Mouse (Mus musculus) midbrain, embryonic 11.5 days (tissue): ENCODE measurements around the gene Jarid2. TPM values are rescaled to one million over a fixed set of nuclear protein-coding genes. Genes with fewer than 3 reads are reported as not detected.

ENCODE experiments used
- ATAC-seq: fragments of 200-750 bp; cut with Nextera tagmentation; 2 replicates; pipeline ENCODE4 v1.8.0; 2017; ENCODE audit warnings: moderate TSS enrichment, moderate library complexity; ENCODE audit not compliant: low FRiP score
- DNase-seq: peaks from one replicate; pipeline ENCODE4 v3.0.0; 2015; ENCODE audit warnings: low spot score; ENCODE audit errors: missing footprints
- H3K27ac ChIP-seq: fragments of 300-500 bp; sonication (generic); 2 replicates; pipeline ENCODE4 v1.5.1; 2014; ENCODE audit warnings: low read depth, low read length
- H3K27me3 ChIP-seq: fragments of 300-500 bp; sonication (generic); 2 replicates; pipeline ENCODE4 v1.6.1; 2014; ENCODE audit warnings: mild to moderate bottlenecking, low read length, moderate library complexity, mixed read lengths; ENCODE audit not compliant: control insufficient read depth, insufficient read depth
- H3K36me3 ChIP-seq: fragments of 300-500 bp; sonication (generic); 2 replicates; pipeline ENCODE4 v1.6.1; 2014; ENCODE audit warnings: mild to moderate bottlenecking, low read length, moderate library complexity, mixed read lengths; ENCODE audit not compliant: control insufficient read depth, insufficient read depth
- H3K4me1 ChIP-seq: fragments of 300-500 bp; sonication (generic); 2 replicates; pipeline ENCODE4 v1.6.1; 2014; ENCODE audit warnings: low read length; ENCODE audit not compliant: control insufficient read depth, insufficient read depth
- H3K4me2 ChIP-seq: fragments of 300-500 bp; sonication (generic); 2 replicates; pipeline ENCODE4 v1.6.1; 2014; ENCODE audit warnings: mild to moderate bottlenecking, moderate library complexity
- H3K4me3 ChIP-seq: fragments of 300-500 bp; sonication (generic); 2 replicates; pipeline ENCODE4 v1.5.1; 2014; ENCODE audit warnings: low read depth, low read length
- H3K9ac ChIP-seq: fragments of 300-500 bp; sonication (generic); 2 replicates; pipeline ENCODE4 v1.6.1; 2014; ENCODE audit warnings: low read length
- H3K9me3 ChIP-seq: fragments of 300-500 bp; sonication (generic); 2 replicates; pipeline ENCODE4 v1.6.1; 2016; ENCODE audit warnings: low read length; ENCODE audit not compliant: control insufficient read depth
- WGBS: fragments of 180-500 bp; shearing (Covaris S2); extraction: QIAGEN DNeasy Blood & Tissue Kit; methylation state at CpG from one replicate; pipeline ENCODE4 v1.1.7; 2014; 5-methylcytosine and 5-hydroxymethylcytosine counted together
- polyA plus RNA-seq: library from polyadenylated mRNA; unstranded; fragments of >200 nt; fragmentation: Nextera tagmentation; extraction: Ambion mirVana; gene quantifications from 2 replicates; pipeline ENCODE4 v1.2.1, GENCODE M21; 2014

Gene Jarid2
- polyA plus RNA-seq, 1 experiment from 2014 or later = 37.4 TPM

DNA sequence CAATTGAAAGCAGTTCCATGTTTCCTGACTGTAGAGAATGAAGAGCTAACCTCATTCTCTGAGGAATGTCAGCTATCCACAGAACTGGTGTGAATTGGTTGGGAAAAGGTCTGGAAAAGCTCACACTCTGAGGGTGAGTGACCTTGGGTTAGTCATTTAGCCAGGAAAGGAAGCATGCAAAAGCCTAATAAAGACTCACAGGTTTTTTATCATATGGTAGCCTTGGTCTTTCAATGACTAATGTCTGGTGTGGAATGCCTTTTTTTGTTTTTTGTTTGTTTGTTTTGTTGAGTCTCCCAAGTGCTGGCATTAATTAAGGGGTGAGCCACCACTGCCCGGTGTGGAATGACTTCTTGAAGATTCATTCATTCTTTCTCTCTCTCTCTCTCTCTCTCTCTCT is 55.3 kb downstream of the Jarid2 start:
- Histone ChIP-seq H3K36me3 (no peaks in the 10 kb centered on the region), H3K27me3 (no peaks in the 10 kb centered on the region), H3K4me2 (no peak overlapping the region), H3K4me1 (peaks cover 6% of the 10 kb centered on the region; the same call in 1 of the 2 replicates), H3K27ac (no peak overlapping the region), H3K9me3 (no peaks in the 10 kb centered on the region), H3K4me3 (no peak overlapping the region), H3K9ac (no peak overlapping the region)
- DNase-seq (no peak), ATAC-seq (no peak)
- WGBS = 67% methylated on average over 1 of the region's 1 CpGs

DNA sequence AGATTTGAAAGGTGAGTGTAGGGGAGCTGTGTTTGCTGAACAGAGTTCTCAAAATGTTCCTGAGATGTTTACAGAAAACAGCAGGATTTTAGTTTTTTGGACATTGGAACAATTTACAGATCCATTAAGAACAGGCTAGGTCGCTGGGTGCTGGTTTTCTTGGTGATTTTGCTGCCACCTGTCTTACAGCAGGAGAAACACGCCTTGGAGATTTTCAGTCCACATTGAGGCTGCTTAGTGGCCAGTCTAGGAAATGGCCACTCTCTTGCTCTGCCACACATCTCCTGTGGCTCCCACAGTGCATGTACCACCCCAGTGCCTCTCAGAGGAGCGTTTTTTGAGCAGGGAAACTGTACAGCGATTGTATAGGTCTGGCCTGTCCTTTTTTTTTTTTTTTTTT is 57.0 kb downstream of the Jarid2 start:
- WGBS = 32% methylated on average over 4 of the region's 4 CpGs
- Histone ChIP-seq H3K4me2 (no peak overlapping the region), H3K9ac (no peak overlapping the region), H3K27me3 (no peaks in the 10 kb centered on the region), H3K9me3 (no peaks in the 10 kb centered on the region), H3K36me3 (no peaks in the 10 kb centered on the region), H3K4me3 (no peak overlapping the region), H3K4me1 (peaks cover 8% of the 10 kb centered on the region; the same call in 1 of the 2 replicates), H3K27ac (no peak overlapping the region)
- peak; percentile 88 for DNase-seq
- no peak; the same call in 1 of the 2 replicates for ATAC-seq

DNA sequence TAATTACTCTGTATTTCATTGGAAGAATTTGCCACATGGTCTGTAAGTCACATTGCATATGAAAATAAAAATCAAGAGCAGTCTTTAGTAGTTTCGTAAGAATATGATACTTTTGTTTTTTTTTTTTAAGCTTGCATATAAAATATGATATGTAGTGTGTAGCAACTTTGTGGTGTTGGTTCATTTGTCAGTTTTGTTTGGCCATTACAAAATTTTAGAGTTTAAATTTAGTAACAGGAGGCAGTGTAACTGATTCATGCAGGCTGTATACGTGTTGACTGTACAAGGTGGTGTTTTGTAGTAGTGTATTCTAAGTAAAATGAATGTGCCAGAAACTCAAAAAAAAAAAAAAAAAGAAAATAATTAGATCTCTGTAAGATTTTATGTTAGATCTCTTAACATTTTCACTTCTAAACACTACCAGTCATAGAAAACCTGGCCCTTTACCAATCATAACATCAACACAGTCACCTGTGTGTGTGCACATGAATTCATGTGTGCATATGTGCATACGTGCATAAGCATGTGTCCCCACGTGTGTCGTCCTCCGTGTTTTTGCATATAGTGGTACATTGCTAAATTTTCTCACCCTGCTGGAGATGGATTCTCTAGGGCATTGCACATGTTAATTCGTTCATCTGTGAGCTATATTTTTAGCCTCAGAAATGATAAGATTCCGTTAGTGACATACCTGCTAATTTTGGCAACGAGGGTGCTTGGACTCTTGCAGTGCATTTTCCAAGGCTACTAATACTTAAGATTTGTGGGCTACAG is 59.3 kb downstream of the Jarid2 start:
- Histone ChIP-seq H3K9ac (no peak overlapping the region), H3K9me3 (no peaks in the 10 kb centered on the region), H3K4me1 (peaks cover 12% of the 10 kb centered on the region), H3K4me2 (no peak overlapping the region), H3K27me3 (no peaks in the 10 kb centered on the region), H3K36me3 (no peaks in the 10 kb centered on the region), H3K4me3 (no peak overlapping the region), H3K27ac (no peak overlapping the region)
- no peak for DNase-seq
- no peak for ATAC-seq
- WGBS = 93% methylated on average over 9 of the region's 9 CpGs

DNA sequence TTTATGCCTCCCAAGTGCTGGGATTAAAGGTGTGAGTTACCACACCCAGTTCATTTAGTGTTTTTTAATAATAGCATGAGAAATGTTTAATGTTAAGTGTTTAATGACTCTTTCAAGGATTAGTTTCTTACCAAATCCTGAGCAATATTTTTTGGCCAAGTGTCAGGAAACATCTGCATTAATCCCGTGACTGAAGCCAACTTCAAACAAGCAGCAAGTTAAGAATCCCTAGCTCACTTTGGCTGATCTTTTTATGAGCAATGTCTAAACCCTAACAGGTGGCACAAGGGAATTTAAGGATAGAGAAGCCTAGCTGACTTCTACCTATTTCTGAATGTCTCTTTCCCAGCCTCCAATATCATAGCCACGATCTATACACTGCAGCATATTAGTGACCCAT is 60.7 kb downstream of the Jarid2 start:
- no peak overlapping the region for H3K4me3 ChIP-seq
- no peak overlapping the region for H3K9ac ChIP-seq
- WGBS = 53% methylated on average over 2 of the region's 2 CpGs
- no peak overlapping the region for H3K27ac ChIP-seq
- no peaks in the 10 kb centered on the region for H3K9me3 ChIP-seq
- ATAC-seq (no peak), DNase-seq (no peak)
- no peaks in the 10 kb centered on the region for H3K27me3 ChIP-seq
- H3K4me1 ChIP-seq = peaks cover 12% of the 10 kb centered on the region
- no peaks in the 10 kb centered on the region for H3K36me3 ChIP-seq
- H3K4me2 ChIP-seq = no peak overlapping the region

GRCm38 (mm10) chr13:44792361-44792892 is 63.2 kb downstream of the Jarid2 start:
- ATAC-seq (no peak), DNase-seq (no peak)
- 85% methylated on average over 3 of the region's 3 CpGs for WGBS
- Histone ChIP-seq H3K4me3 (no peak overlapping the region), H3K9ac (no peak overlapping the region), H3K36me3 (no peaks in the 10 kb centered on the region), H3K4me1 (peaks cover 16% of the 10 kb centered on the region), H3K9me3 (no peaks in the 10 kb centered on the region), H3K27ac (no peak overlapping the region), H3K27me3 (no peaks in the 10 kb centered on the region), H3K4me2 (no peak overlapping the region)

- Histone ChIP-seq H3K4me2 (no peak overlapping the region), H3K27me3 (no peaks in the 10 kb centered on the region), H3K4me1 (peaks cover 14% of the 10 kb centered on the region), H3K9ac (no peak overlapping the region), H3K27ac (no peak overlapping the region), H3K36me3 (no peaks in the 10 kb centered on the region), H3K9me3 (no peaks in the 10 kb centered on the region), H3K4me3 (no peak overlapping the region)
- DNase-seq (no peak), ATAC-seq (no peak)
- 33% methylated on average over 3 of the region's 3 CpGs for WGBS
Observed at GRCm38 (mm10) chr13:44795891-44796290, 66.6 kb downstream of the Jarid2 start.

DNA sequence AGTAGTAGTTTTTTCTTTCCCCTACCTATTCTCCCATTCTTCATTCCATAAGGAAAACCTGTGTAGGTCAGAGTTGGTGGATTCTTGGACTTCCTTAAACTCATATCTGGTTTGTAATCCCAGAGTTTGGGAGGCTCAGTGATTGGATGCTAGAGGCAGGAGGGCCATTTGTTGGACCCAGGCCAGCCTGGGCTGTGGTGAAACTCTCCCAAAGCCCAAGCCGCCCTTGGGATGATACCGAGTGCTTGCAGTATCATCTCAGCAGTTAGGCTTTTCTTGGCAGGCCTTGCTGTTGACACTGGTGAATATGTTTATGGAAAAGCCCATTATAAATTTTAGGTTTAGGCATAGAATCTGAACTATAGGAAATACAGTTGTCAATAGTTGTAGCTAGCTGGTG is 67.5 kb downstream of the Jarid2 start:
- Histone ChIP-seq H3K9ac (no peak overlapping the region), H3K4me3 (no peak overlapping the region), H3K36me3 (no peaks in the 10 kb centered on the region), H3K4me2 (no peak overlapping the region), H3K9me3 (no peaks in the 10 kb centered on the region), H3K27me3 (no peaks in the 10 kb centered on the region), H3K4me1 (peaks cover 12% of the 10 kb centered on the region), H3K27ac (no peak overlapping the region)
- ATAC-seq (no peak), DNase-seq (no peak)
- 88% methylated on average over 2 of the region's 2 CpGs for WGBS

- DNase-seq (no peak), ATAC-seq (no peak)
- H3K36me3 ChIP-seq = no peaks in the 10 kb centered on the region
Observed at GRCm38 (mm10) chr13:44798280-44798679, 69.0 kb downstream of the Jarid2 start.

GRCm38 (mm10) chr13:44799166-44799565 is 69.9 kb downstream of the Jarid2 start:
- Histone ChIP-seq H3K9me3 (no peaks in the 10 kb centered on the region), H3K27ac (no peak overlapping the region), H3K4me3 (no peak overlapping the region), H3K27me3 (no peaks in the 10 kb centered on the region), H3K4me2 (no peak overlapping the region), H3K36me3 (no peaks in the 10 kb centered on the region), H3K9ac (no peak overlapping the region), H3K4me1 (peaks cover 14% of the 10 kb centered on the region)
- no peak for ATAC-seq
- DNase-seq = no peak

More at GRCm38 (mm10) chr13:44798280-44798679, 69.0 kb downstream of the Jarid2 start:
- Histone ChIP-seq H3K4me3 (no peak overlapping the region), H3K9ac (no peak overlapping the region), H3K27me3 (no peaks in the 10 kb centered on the region), H3K4me2 (no peak overlapping the region), H3K4me1 (peaks cover 14% of the 10 kb centered on the region), H3K9me3 (no peaks in the 10 kb centered on the region), H3K27ac (no peak overlapping the region)
- WGBS = 93% methylated on average over 3 of the region's 3 CpGs
